Mouse (Mus musculus): Measurements from ENCODE around the gene Mettl7a2.
"Not testable (repeated sequence)": the region's sequence is repeated elsewhere in the genome, so short reads cannot be mapped to it uniquely, and the experiment has no call there.

The Mettl7a2 gene

GRCm38 (mm10) chr15:100352711-100353250, at the start of gene Mettl7a2, which contains the start of gene Methig1:
TSS of gene Mettl7a2 (plus strand) at chr15:100353200.
TSS of gene Methig1 (plus strand) at chr15:100353149.
- no peak for DNase-seq (ENCODE audit: low spot score)

GRCm38 (mm10) chr15:100303428-100304018, 49.5 kb upstream of the Mettl7a2 start:
- DNase-seq (ENCODE audit: low spot score) = no peak

GRCm38 (mm10) chr15:100304019-100304991, 48.7 kb upstream of the Mettl7a2 start, which contains the start of gene Mettl7a1:
TSS of gene Mettl7a1 (plus strand) at chr15:100304140.
- DNase-seq (ENCODE audit: low spot score) = peak; percentile 88

GRCm38 (mm10) chr15:100306201-100306600, 46.8 kb upstream of the Mettl7a2 start:
- DNase-seq (ENCODE audit: low spot score) = no peak

GRCm38 (mm10) chr15:100307438-100308096, 45.4 kb upstream of the Mettl7a2 start:
- DNase-seq (ENCODE audit: low spot score) = not testable (repeated sequence)

GRCm38 (mm10) chr15:100312346-100312745, 40.7 kb upstream of the Mettl7a2 start:
- no peak for DNase-seq (ENCODE audit: low spot score)

- no peak for DNase-seq (ENCODE audit: low spot score)
Observed at GRCm38 (mm10) chr15:100314448-100315145, 38.4 kb upstream of the Mettl7a2 start.

GRCm38 (mm10) chr15:100318014-100318671, 34.9 kb upstream of the Mettl7a2 start:
- peak; percentile 36 for DNase-seq (ENCODE audit: low spot score)

- no peak for DNase-seq (ENCODE audit: low spot score)
Observed at GRCm38 (mm10) chr15:100319884-100320283, 33.1 kb upstream of the Mettl7a2 start.

- peak; percentile 47 for DNase-seq (ENCODE audit: low spot score)
Observed at GRCm38 (mm10) chr15:100320295-100320905, 32.6 kb upstream of the Mettl7a2 start.

GRCm38 (mm10) chr15:100321134-100321533, 31.9 kb upstream of the Mettl7a2 start:
- peak; percentile 51 for DNase-seq (ENCODE audit: low spot score)

- no peak for DNase-seq (ENCODE audit: low spot score)
Observed at GRCm38 (mm10) chr15:100324021-100324591, 28.9 kb upstream of the Mettl7a2 start.

- DNase-seq (ENCODE audit: low spot score) = no peak
Observed at GRCm38 (mm10) chr15:100325235-100325634, 27.8 kb upstream of the Mettl7a2 start.

- not testable (repeated sequence) for DNase-seq (ENCODE audit: low spot score)
Observed at GRCm38 (mm10) chr15:100328089-100328488, 24.9 kb upstream of the Mettl7a2 start.

GRCm38 (mm10) chr15:100329336-100329735, 23.7 kb upstream of the Mettl7a2 start:
- not testable (repeated sequence) for DNase-seq (ENCODE audit: low spot score)

- no peak for DNase-seq (ENCODE audit: low spot score)
Observed at GRCm38 (mm10) chr15:100330739-100331138, 22.3 kb upstream of the Mettl7a2 start.

GRCm38 (mm10) chr15:100332077-100332961, 20.7 kb upstream of the Mettl7a2 start:
- not testable (repeated sequence) for DNase-seq (ENCODE audit: low spot score)

GRCm38 (mm10) chr15:100334629-100335028, 18.4 kb upstream of the Mettl7a2 start, which contains the start of gene Mettl7a3:
TSS of gene Mettl7a3 (plus strand) at chr15:100334929.
- DNase-seq (ENCODE audit: low spot score) = no peak

- DNase-seq (ENCODE audit: low spot score) = not testable (repeated sequence)
Observed at GRCm38 (mm10) chr15:100337328-100337727, 15.7 kb upstream of the Mettl7a2 start.
